Mouse (Mus musculus): ENCODE results near the gene Syne4. TPM values are rescaled to one million over a fixed set of nuclear protein-coding genes. Genes with fewer than 3 reads are reported as not detected.

Syne4 gene
- total RNA-seq (2015; ENCODE audit: low replicate concordance): not detected in 2 replicates
- not detected in 2 replicates for total RNA-seq (2017; ENCODE audit: low replicate concordance)

DNA sequence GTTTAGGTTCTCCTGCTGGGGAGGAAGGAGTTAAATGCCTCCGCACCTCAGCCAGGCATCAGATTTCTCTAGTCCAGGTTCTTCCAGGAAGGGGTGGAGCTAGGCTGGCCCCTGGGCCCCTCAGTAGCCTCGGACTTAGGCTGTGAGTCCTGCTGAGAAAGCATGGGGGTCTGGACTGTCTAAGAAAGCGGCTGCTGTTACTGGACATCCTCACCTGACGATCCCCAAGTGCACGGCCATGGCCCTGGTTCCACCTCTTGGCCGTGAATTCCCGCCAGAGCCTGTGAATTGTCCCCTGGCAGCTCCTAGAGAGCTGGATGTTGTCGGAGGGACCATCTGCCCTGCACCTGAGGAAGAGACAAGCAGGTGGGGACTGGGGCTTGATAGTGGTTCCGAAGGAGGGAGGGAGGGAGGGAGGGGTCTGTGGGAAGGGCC, at the start of gene Syne4:
TSS of gene Syne4 (plus strand) at position 87 of the 435 bp plus-strand sequence.
- no peak for ATAC-seq (replicated peaks; ENCODE audit: low FRiP score, poor library complexity, severe bottlenecking)

GRCm38 (mm10) chr7:30265041-30265440, 49.6 kb upstream of the Syne4 start:
- no peak for ATAC-seq (replicated peaks; ENCODE audit: low FRiP score, poor library complexity, severe bottlenecking)

GRCm38 (mm10) chr7:30265531-30265930, 49.1 kb upstream of the Syne4 start:
- no peak for ATAC-seq (replicated peaks; ENCODE audit: low FRiP score, poor library complexity, severe bottlenecking)

DNA sequence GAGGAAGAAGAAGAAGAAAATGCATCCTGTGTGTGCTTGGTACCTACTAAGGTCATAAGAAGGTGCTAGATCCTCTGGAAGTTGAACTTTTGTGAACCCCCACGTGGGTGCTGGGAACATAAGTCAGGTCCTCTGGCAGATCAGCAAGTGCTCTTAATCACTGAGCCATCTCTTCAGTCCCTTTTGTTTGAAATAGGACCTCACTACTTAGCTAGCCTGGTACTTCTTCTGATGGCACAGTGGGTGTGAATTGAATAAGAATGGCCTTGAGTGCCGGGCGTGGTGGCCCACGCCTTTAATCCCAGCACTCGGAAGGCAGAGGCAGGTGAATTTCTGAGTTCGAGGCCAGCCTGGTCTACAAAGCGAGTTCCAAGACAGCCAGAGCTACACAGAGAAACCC, 48.7 kb upstream of the Syne4 start:
- no peak for ATAC-seq (replicated peaks; ENCODE audit: low FRiP score, poor library complexity, severe bottlenecking)

- no peak for ATAC-seq (replicated peaks; ENCODE audit: low FRiP score, poor library complexity, severe bottlenecking)
These were observed 47.8 kb upstream of the Syne4 start for GRCm38 (mm10) chr7:30266780-30267179.

- ATAC-seq (replicated peaks; ENCODE audit: low FRiP score, poor library complexity, severe bottlenecking): no peak
These were observed 45.0 kb upstream of the Syne4 start for GRCm38 (mm10) chr7:30269641-30270040.

GRCm38 (mm10) chr7:30274383-30274782, 40.2 kb upstream of the Syne4 start:
- no peak for ATAC-seq (replicated peaks; ENCODE audit: low FRiP score, poor library complexity, severe bottlenecking)

- no peak for ATAC-seq (replicated peaks; ENCODE audit: low FRiP score, poor library complexity, severe bottlenecking)
These were observed 35.7 kb upstream of the Syne4 start for GRCm38 (mm10) chr7:30278911-30279310.

DNA sequence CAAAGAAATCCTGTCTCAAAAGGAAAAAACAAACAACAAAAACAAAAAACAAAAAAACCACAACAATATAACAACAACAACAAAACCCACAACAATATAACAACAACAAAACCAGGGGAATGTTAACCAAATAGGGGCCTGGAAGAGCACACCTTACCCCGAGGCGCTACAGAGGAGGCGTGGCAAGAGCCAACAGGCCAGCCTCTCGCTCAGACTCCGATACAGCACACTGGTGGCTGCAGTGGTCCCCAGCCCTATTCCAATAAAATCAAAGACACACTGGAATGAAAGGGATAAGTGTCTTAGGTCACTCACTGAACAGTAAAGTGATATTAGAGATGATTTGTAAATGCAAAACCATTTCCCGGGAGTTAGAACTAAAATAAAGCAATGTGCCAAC, 35.1 kb upstream of the Syne4 start:
- ATAC-seq (replicated peaks; ENCODE audit: low FRiP score, poor library complexity, severe bottlenecking): peak; percentile 62

- peak; percentile 94 for ATAC-seq (replicated peaks; ENCODE audit: low FRiP score, poor library complexity, severe bottlenecking)
These were observed 34.5 kb upstream of the Syne4 start, which contains the start of the genes Thap8 and Wdr62 for GRCm38 (mm10) chr7:30279951-30280669. Gene Thap8 (plus strand): TSS chr7:30280094. Gene Wdr62 (minus strand): TSS chr7:30280419.

- peak; percentile 70 for ATAC-seq (replicated peaks; ENCODE audit: low FRiP score, poor library complexity, severe bottlenecking)
These were observed 33.9 kb upstream of the Syne4 start for GRCm38 (mm10) chr7:30280670-30281138.

DNA sequence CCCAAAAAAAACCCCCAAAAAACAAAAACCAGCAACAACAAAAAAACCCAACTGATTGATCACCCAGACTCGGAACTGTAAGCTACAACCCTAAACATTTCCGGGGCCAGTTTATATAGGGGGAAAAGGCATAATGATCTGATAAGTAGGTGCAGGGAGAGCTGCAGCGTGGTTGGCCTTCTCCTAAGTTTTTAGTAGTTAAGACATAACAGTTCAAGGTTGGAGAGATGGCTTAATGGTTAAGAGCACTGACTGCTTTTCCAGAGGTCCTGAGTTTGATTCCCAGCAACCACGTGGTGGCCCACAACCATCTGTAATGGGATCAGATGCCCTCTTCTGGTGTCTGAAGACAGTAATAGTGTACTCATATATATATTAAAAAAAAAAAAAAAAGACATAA, 33.1 kb upstream of the Syne4 start:
- no peak for ATAC-seq (replicated peaks; ENCODE audit: low FRiP score, poor library complexity, severe bottlenecking)

- no peak for ATAC-seq (replicated peaks; ENCODE audit: low FRiP score, poor library complexity, severe bottlenecking)
These were observed 31.9 kb upstream of the Syne4 start for GRCm38 (mm10) chr7:30282740-30283139.

DNA sequence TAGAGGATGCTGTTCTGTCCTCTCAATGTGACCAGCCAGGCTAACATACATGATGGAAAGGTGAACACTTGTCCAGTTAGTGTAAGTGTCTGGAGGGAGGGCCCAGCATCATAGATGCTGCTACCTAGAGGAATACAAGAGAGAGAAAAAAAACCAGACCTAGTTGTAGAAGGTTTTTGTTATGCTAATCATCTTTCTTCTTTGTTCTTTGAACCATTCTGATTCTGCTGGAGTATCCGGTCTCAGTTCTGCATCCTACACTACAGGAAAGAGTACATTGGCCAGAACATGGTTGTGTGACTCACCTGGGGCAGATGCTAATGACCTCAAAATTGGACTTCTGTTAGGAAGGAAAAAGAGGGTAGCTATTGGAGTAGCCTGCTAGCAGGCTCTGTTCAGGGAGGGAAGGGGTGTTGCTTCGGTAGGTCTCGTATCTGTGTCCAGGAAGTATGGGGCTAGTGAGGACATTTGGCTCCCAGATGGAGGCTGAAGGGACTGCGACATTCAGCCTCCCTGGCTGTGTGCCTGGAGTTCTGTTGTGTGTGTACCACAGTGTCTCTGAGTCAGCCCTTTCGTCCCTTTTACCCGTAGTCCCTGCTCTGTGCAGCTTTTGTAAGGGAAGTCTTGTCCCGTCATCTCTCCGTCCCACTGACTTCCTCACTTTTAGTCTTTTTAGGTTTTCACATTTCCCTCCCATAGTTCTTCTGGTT, 27.8 kb upstream of the Syne4 start:
- ATAC-seq (replicated peaks; ENCODE audit: low FRiP score, poor library complexity, severe bottlenecking): no peak

DNA sequence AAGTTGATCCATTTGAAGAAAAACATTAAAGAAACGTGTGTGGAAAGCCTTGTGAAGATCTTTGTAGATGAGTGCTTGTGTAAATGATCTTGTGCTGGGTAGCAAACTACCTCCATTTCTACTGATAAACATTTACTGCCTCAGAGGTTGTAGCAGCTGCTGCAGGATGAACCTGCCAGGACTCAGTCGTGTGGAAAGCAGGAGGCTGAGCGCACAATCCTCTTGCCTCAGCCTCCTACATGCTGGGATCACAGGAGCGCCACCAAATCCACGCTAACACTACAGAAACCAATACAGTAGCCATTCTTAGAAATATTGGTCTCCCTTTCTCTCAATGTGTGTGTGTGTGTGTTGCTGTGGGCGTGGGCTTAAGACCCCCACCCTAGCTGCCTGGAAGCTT, 26.6 kb upstream of the Syne4 start:
- no peak for ATAC-seq (replicated peaks; ENCODE audit: low FRiP score, poor library complexity, severe bottlenecking)

DNA sequence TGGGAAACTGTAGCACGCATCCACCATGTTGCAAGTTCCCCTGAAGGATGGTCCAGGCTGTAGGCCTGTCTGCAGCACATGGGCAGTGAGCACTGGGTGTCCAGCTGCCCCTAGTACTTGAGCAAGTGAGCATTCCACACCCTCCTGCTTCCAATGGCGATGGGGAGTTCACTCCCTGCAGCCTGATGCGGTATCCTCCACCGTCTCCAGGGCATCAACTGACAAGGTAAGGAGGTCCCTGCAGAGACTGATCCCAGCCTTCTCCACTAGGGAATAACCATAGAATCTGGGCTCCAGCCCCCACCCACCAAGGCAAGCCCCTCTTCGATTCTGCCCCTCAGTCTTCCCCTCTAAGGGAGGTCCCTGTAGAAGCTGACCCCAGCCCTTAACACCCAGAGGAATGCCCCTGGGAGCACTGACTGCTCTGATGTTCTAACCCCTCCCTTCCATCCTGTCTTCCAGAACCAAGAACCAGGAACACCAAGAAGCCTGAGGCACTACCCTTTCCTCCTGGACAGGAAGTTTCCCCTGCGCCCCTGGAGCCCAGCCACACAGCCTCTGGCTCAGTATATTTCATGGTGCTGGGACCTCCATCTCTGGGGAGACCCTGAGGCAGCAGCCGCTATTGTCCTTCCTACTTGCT, 25.4 kb upstream of the Syne4 start:
- no peak for ATAC-seq (replicated peaks; ENCODE audit: low FRiP score, poor library complexity, severe bottlenecking)

- no peak for ATAC-seq (replicated peaks; ENCODE audit: low FRiP score, poor library complexity, severe bottlenecking)
These were observed 24.8 kb upstream of the Syne4 start for GRCm38 (mm10) chr7:30289714-30290399.

GRCm38 (mm10) chr7:30291215-30292131, 23.1 kb upstream of the Syne4 start, which contains the start of gene Clip3:
Gene Clip3 (plus strand): TSS chr7:30291728.
- ATAC-seq (replicated peaks; ENCODE audit: low FRiP score, poor library complexity, severe bottlenecking): no peak

- ATAC-seq (replicated peaks; ENCODE audit: low FRiP score, poor library complexity, severe bottlenecking): no peak
These were observed 20.8 kb upstream of the Syne4 start for GRCm38 (mm10) chr7:30293795-30294194.

All from erythroblast, adult 5-6 weeks (primary cell).